Mouse (Mus musculus) forebrain, embryonic 11.5 days (tissue): ENCODE measurements around the gene Rap2a. TPM values are rescaled to one million over a fixed set of nuclear protein-coding genes. Genes with fewer than 3 reads are reported as not detected.

Source experiments
- ATAC-seq: fragments of 200-750 bp; cut with Nextera tagmentation; replicated peaks from 2 replicates; pipeline ENCODE4 v1.8.0; 2017; ENCODE audit warnings: moderate TSS enrichment; ENCODE audit not compliant: low FRiP score
- DNase-seq: peaks from one replicate; pipeline ENCODE4 v3.0.0-alpha.2; 2017; ENCODE audit warnings: low spot score
- H3K27ac ChIP-seq: fragments of 300-500 bp; sonication (generic); 2 replicates; pipeline ENCODE4 v1.5.1; 2014; ENCODE audit warnings: low read depth, low read length
- H3K27me3 ChIP-seq: fragments of 300-500 bp; sonication (generic); 2 replicates; pipeline ENCODE4 v1.6.1; 2014; ENCODE audit warnings: mild to moderate bottlenecking, low read length, mixed read lengths; ENCODE audit not compliant: control insufficient read depth, insufficient read depth
- H3K36me3 ChIP-seq: fragments of 300-500 bp; sonication (generic); 2 replicates; pipeline ENCODE4 v1.6.1; 2014; ENCODE audit warnings: mild to moderate bottlenecking, low read length, moderate library complexity, mixed read lengths; ENCODE audit not compliant: control insufficient read depth, insufficient read depth
- H3K4me1 ChIP-seq: fragments of 300-500 bp; sonication (generic); replicated peaks from 2 replicates; pipeline ENCODE4 v1.6.1; 2014; ENCODE audit warnings: low read length, mixed read lengths; ENCODE audit not compliant: control insufficient read depth, insufficient read depth
- H3K4me2 ChIP-seq: fragments of 300-500 bp; sonication (generic); 2 replicates; pipeline ENCODE4 v1.6.1; 2014; ENCODE audit warnings: low read depth, mild to moderate bottlenecking, low read length, moderate library complexity, mixed read lengths; ENCODE audit not compliant: severe bottlenecking
- H3K4me3 ChIP-seq: fragments of 300-500 bp; sonication (generic); 2 replicates; pipeline ENCODE4 v1.5.1; 2014; ENCODE audit warnings: low read depth, low read length
- H3K9ac ChIP-seq: fragments of 300-500 bp; sonication (generic); 2 replicates; pipeline ENCODE4 v1.6.1; 2014; ENCODE audit warnings: low read length
- H3K9me3 ChIP-seq: fragments of 300-500 bp; sonication (generic); 2 replicates; pipeline ENCODE4 v1.6.1; 2016; ENCODE audit warnings: low read length, mixed read lengths; ENCODE audit not compliant: control insufficient read depth
- WGBS: fragments of 180-500 bp; shearing (Covaris S2); extraction: QIAGEN DNeasy Blood & Tissue Kit; methylation state at CpG from one replicate; pipeline ENCODE4 v1.1.7; 2014; 5-methylcytosine and 5-hydroxymethylcytosine counted together
- polyA plus RNA-seq: library from polyadenylated mRNA; unstranded; fragments of >200 nt; fragmentation: Nextera tagmentation; extraction: Ambion mirVana; gene quantifications from 2 replicates; pipeline ENCODE4 v1.2.1, GENCODE M21; 2014

Gene Rap2a
- polyA plus RNA-seq, 1 experiment from 2014 or later, result 21.7 TPM

DNA sequence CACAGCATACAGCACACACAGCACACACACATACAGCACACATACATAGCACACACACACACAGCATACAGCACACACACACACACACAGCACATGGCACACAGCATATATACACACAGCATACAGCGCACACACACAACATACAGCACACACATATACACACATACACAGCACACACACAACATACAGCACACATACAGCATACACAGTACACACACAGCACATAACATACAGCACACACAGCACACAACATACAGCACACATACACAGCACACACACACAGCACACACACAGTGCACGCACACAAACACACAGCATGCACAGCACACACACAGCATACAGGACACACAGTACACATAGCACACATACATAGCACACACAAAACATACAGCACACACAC, 60.9 kb downstream of the Rap2a start:
- 80% methylated on average over 2 of the region's 2 CpGs for WGBS
- no peak for ATAC-seq

DNA sequence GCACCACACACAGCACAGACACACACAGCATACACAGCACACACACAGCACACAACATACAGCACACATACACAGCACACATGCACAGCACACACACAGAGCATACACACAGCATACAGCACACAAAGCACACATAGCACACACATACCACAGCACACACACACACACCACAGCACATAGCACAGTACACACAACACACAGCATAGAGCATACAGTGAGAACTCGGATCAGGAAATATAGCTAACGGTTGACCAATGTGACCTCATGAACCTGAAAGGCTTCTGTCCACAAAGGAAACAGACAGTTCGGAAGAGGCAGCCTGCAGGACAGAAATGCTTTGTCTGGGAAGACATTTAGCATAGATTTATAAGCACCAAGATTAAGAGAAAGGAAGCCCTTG, 61.4 kb downstream of the Rap2a start:
- ATAC-seq, result no peak
- H3K9me3 ChIP-seq, result no peaks in the 10 kb centered on the region
- no peaks in the 10 kb centered on the region for H3K27me3 ChIP-seq
- 83% methylated on average over 3 of the region's 3 CpGs for WGBS
- H3K27ac ChIP-seq, result no peak overlapping the region
- no peak for DNase-seq
- H3K4me1 ChIP-seq, result no peaks in the 10 kb centered on the region
- no peaks in the 10 kb centered on the region for H3K36me3 ChIP-seq
- H3K4me2 ChIP-seq, result no peak overlapping the region
- H3K4me3 ChIP-seq, result no peak overlapping the region
- no peak overlapping the region for H3K9ac ChIP-seq

More for the DNA sequence above, 60.9 kb downstream of the Rap2a start:
- Histone ChIP-seq H3K9me3 (no peaks in the 10 kb centered on the region), H3K4me2 (no peak overlapping the region), H3K4me3 (no peak overlapping the region), H3K27me3 (no peaks in the 10 kb centered on the region), H3K27ac (no peak overlapping the region), H3K36me3 (no peaks in the 10 kb centered on the region), H3K9ac (no peak overlapping the region), H3K4me1 (no peaks in the 10 kb centered on the region)
- no peak for DNase-seq

DNA sequence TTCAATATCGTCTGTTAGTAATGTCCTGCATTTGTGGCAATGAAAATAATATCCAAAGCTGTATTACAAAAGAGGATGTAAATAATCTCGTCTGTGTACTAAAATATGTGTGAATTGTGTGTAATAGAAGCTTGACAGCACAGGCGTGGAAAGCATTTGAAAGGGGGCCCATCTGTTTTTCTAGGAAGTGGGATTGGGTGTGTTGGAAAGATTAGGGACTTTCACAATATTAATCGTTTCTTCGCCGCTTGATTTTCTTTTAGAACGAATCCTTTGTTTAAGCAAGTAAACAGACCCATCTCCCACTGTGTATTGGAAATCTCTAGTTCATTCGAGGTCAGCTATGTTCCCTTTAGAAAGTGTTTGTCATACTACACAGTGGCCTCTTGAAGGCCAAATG, 64.2 kb downstream of the Rap2a start:
- no peak overlapping the region for H3K27ac ChIP-seq
- H3K4me3 ChIP-seq, result no peak overlapping the region
- no peak for ATAC-seq
- no peak overlapping the region for H3K4me2 ChIP-seq
- H3K9me3 ChIP-seq, result no peaks in the 10 kb centered on the region
- no peak overlapping the region for H3K9ac ChIP-seq
- H3K4me1 ChIP-seq, result no peaks in the 10 kb centered on the region
- no peaks in the 10 kb centered on the region for H3K27me3 ChIP-seq
- 64% methylated on average over 8 of the region's 8 CpGs for WGBS
- no peaks in the 10 kb centered on the region for H3K36me3 ChIP-seq
- DNase-seq, result no peak

DNA sequence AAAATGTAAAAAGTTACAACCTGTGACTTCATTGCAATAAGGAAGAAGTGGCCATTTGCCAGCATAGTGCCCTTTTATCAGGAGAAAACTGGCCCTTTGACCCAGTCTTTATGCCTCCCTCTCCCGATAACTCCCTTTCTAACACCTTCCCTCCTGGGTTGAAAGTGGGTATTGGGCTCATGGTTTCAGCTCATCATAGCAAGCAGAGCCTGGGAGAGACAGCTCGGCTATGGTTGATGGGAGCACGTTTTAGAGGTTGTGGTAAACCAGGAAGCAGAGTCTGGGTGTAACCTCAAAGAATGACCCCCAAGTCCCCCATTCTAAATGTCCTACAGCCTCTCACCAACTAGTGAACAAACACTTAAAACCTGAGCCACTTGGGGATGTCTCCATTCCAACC, 64.7 kb downstream of the Rap2a start:
- ATAC-seq, result no peak
- 85% methylated on average over 3 of the region's 3 CpGs for WGBS
- Histone ChIP-seq H3K4me1 (no peaks in the 10 kb centered on the region), H3K27ac (no peak overlapping the region), H3K9me3 (no peaks in the 10 kb centered on the region), H3K4me3 (no peak overlapping the region), H3K4me2 (no peak overlapping the region), H3K36me3 (no peaks in the 10 kb centered on the region), H3K9ac (no peak overlapping the region), H3K27me3 (no peaks in the 10 kb centered on the region)
- no peak for DNase-seq

DNA sequence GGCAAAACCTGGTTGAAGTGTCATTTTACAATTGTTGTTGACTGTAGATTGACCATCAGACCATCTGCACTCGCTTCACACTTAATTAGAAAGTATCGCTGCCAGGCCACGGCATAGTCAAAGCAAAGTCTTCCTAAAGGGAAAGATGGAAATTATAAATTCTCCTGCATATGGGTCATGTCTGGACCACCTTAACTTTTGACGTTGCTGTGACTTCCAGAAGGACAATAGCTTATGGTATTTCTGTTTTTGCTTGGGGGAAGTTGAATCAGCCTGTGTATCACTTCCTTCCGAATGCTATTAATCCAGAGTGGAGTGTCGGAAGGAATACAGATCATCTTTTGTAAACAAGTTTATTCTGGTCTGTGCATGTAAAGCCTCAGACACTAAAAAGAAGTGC, 65.6 kb downstream of the Rap2a start:
- Histone ChIP-seq H3K27ac (no peak overlapping the region), H3K4me3 (no peak overlapping the region), H3K36me3 (no peaks in the 10 kb centered on the region), H3K4me2 (no peak overlapping the region), H3K9ac (no peak overlapping the region), H3K27me3 (no peaks in the 10 kb centered on the region), H3K9me3 (no peaks in the 10 kb centered on the region), H3K4me1 (no peaks in the 10 kb centered on the region)
- WGBS, result 85% methylated on average over 6 of the region's 6 CpGs
- no peak for DNase-seq
- no peak for ATAC-seq

DNA sequence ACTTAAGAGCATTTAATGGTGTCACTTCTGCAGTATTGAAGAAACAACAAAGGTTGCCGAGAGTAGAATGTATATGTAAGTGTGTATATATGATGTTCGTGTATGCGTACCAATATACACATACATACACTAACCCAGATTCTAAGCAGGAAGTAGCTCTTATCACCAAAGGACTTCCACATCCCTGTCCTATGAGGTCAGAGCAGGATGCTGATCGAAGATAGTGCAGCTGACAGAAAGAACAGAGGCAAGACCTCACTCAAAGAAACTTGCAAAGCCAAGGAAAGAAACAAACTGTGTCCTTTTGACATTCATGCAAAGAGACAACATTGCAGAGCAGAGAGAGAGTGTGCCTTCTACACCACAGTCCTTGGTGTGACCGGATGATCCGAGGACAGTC, 66.3 kb downstream of the Rap2a start:
- H3K4me2 ChIP-seq, result no peak overlapping the region
- DNase-seq (no peak), ATAC-seq (no peak)
- H3K4me3 ChIP-seq, result no peak overlapping the region
- H3K9me3 ChIP-seq, result no peaks in the 10 kb centered on the region
- no peaks in the 10 kb centered on the region for H3K27me3 ChIP-seq
- no peak overlapping the region for H3K9ac ChIP-seq
- no peak overlapping the region for H3K27ac ChIP-seq
- WGBS, result 91% methylated on average over 6 of the region's 6 CpGs
- H3K36me3 ChIP-seq, result no peaks in the 10 kb centered on the region
- H3K4me1 ChIP-seq, result no peaks in the 10 kb centered on the region

DNA sequence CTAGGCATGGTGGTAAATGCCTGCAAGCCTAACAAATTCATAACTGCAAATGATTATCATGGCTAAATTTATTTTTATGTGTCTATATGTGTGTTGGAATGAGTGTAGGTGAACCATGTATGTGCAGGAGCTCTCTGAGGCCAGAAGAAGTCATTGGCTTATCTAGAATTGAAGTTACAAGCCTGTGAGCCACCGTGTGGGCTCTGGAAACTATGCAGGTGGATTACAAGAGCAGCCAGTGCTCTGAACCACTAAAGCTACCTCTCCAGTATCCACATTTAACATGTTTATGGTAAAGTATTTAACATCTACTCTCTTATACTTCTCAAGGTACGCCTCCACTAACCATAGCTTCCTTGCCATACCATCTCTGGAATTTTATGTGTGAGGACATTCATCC, 66.7 kb downstream of the Rap2a start:
- no peaks in the 10 kb centered on the region for H3K9me3 ChIP-seq
- DNase-seq, result no peak
- H3K4me3 ChIP-seq, result no peak overlapping the region
- H3K36me3 ChIP-seq, result no peaks in the 10 kb centered on the region
- H3K4me1 ChIP-seq, result no peaks in the 10 kb centered on the region
- ATAC-seq, result no peak
- no peak overlapping the region for H3K4me2 ChIP-seq
- no peak overlapping the region for H3K9ac ChIP-seq
- 88% methylated on average over 2 of the region's 2 CpGs for WGBS
- no peaks in the 10 kb centered on the region for H3K27me3 ChIP-seq
- H3K27ac ChIP-seq, result no peak overlapping the region

Other genes with a start within 250 kb of the Rap2a start
- gene Mbnl2, start 202.8 kb upstream of the Rap2a start, polyA plus RNA-seq, result 39.2 and 39.6 TPM in 2 replicates